Mouse (Mus musculus) kidney, embryonic 15.5 days (tissue): ENCODE measurements around the gene Dcaf7. TPM values are rescaled to one million over a fixed set of nuclear protein-coding genes. Genes with fewer than 3 reads are reported as not detected.
A peak's percentile ranks its signal among the peaks of the same experiment; 100 is the strongest.
"Not testable (repeated sequence)": the region's sequence is repeated elsewhere in the genome, so short reads cannot be mapped to it uniquely, and the experiment has no call there.

Experiments used
- ATAC-seq: fragments of 200-750 bp; cut with Nextera tagmentation; replicated peaks from 2 replicates; pipeline ENCODE4 v1.8.0; 2017; ENCODE audit warnings: moderate TSS enrichment; ENCODE audit not compliant: low FRiP score
- H3K27ac ChIP-seq: fragments of 300-500 bp; sonication (generic); 2 replicates; pipeline ENCODE4 v1.5.1; 2015; ENCODE audit warnings: mild to moderate bottlenecking, inconsistent platforms
- H3K27me3 ChIP-seq: fragments of 300-500 bp; sonication (generic); 2 replicates; pipeline ENCODE4 v1.6.1; 2015; ENCODE audit warnings: inconsistent platforms
- H3K36me3 ChIP-seq: fragments of 300-500 bp; sonication (generic); 2 replicates; pipeline ENCODE4 v1.6.1; 2015; ENCODE audit warnings: inconsistent platforms
- H3K4me1 ChIP-seq: fragments of 300-500 bp; sonication (generic); 2 replicates; pipeline ENCODE4 v1.6.1; 2015; ENCODE audit warnings: inconsistent platforms
- H3K4me2 ChIP-seq: fragments of 300-500 bp; sonication (generic); 2 replicates; pipeline ENCODE4 v1.6.1; 2015; ENCODE audit warnings: moderate library complexity, mild to moderate bottlenecking, inconsistent platforms
- H3K4me3 ChIP-seq: fragments of 300-500 bp; sonication (generic); replicated peaks from 2 replicates; pipeline ENCODE4 v1.5.1; 2015; ENCODE audit warnings: mild to moderate bottlenecking, inconsistent platforms
- H3K9ac ChIP-seq: fragments of 300-500 bp; sonication (generic); 2 replicates; pipeline ENCODE4 v1.6.1; 2015; ENCODE audit warnings: mild to moderate bottlenecking, inconsistent platforms
- H3K9me3 ChIP-seq: fragments of 300-500 bp; sonication (generic); replicated peaks from 2 replicates; pipeline ENCODE4 v1.6.1; 2016; ENCODE audit warnings: inconsistent platforms
- WGBS: fragments of 180-500 bp; shearing (Covaris S2); methylation state at CpG from one replicate; pipeline ENCODE4 v1.1.7; 2015; ENCODE audit warnings: mixed read lengths; 5-methylcytosine and 5-hydroxymethylcytosine counted together
- polyA plus RNA-seq: library from polyadenylated mRNA; unstranded; fragments of >200 nt; fragmentation: Nextera tagmentation; extraction: Ambion mirVana; gene quantifications from 2 replicates; pipeline ENCODE4 v1.2.1, GENCODE M21; 2015

Dcaf7 gene
- polyA plus RNA-seq, 1 experiment from 2014 or later, result 67.4 TPM

DNA sequence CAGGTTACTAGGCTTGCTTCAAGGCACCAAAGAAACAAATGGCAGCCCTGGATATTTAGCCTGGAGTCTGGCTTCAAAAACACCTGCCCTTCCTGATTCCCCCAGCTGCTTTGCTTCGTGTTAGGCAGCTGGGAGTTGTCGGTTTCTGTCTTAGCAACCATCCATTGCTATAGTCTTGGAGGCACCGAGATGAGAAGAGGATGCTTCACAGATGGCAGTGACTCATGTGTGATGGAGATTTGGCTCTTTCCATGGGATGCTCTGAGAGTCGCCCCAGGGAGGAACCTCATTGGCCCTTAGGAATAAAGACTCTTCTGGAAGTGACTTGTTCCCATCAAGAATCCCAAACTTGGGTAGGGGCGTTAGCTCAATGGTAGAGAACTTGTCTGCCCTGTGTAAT is 20.2 kb upstream of the Dcaf7 start:
- H3K4me1 ChIP-seq, result peaks cover 14% of the 10 kb centered on the region
- H3K4me3 ChIP-seq, result no peak overlapping the region
- H3K27ac ChIP-seq, result no peak overlapping the region
- no peaks in the 10 kb centered on the region for H3K9me3 ChIP-seq
- H3K9ac ChIP-seq, result no peak overlapping the region
- H3K36me3 ChIP-seq, result no peaks in the 10 kb centered on the region
- 83% methylated on average over 5 of the region's 5 CpGs for WGBS
- ATAC-seq, result no peak
- H3K27me3 ChIP-seq, result peaks cover 30% of the 10 kb centered on the region
- H3K4me2 ChIP-seq, result no peak overlapping the region

DNA sequence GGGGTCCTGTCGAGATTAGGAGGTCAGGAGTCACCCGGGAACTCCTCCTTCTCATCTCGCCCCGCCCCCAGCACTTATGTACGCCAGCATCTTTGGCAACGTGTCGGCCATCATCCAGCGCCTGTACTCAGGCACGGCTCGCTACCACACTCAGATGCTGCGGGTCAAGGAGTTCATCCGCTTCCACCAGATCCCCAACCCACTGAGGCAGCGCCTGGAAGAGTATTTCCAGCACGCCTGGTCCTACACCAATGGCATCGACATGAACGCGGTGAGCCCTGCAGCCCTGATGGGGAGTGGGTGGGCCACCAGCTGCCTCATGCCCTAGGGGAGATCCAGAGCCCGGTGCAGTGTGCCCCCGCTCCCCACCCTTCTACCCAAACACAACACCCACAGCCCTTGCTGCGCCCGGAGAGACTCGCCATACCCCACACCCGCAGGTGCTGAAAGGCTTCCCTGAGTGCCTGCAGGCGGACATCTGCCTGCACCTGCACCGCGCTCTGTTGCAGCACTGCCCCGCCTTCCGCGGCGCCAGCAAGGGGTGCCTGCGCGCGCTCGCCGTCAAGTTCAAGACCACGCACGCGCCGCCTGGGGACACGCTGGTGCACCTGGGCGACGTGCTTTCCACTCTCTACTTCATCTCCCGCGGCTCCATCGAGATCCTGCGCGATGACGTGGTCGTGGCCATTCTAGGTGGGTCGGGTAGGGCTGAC is 16.5 kb upstream of the Dcaf7 start:
- H3K27me3 ChIP-seq, result peaks cover 29% of the 10 kb centered on the region
- peaks cover 10% of the 10 kb centered on the region for H3K4me1 ChIP-seq
- 0 out of 2 replicates have a peak, but pooled peaks have one; percentile 22 for ATAC-seq
- H3K4me3 ChIP-seq, result peak overlapping the region; percentile 42
- H3K36me3 ChIP-seq, result no peaks in the 10 kb centered on the region
- H3K9me3 ChIP-seq, result no peaks in the 10 kb centered on the region
- no peak overlapping the region for H3K9ac ChIP-seq
- under 1% methylated on average over 50 of the region's 50 CpGs for WGBS
- H3K4me2 ChIP-seq, result peak overlapping the region; percentile 75
- H3K27ac ChIP-seq, result no peak overlapping the region

DNA sequence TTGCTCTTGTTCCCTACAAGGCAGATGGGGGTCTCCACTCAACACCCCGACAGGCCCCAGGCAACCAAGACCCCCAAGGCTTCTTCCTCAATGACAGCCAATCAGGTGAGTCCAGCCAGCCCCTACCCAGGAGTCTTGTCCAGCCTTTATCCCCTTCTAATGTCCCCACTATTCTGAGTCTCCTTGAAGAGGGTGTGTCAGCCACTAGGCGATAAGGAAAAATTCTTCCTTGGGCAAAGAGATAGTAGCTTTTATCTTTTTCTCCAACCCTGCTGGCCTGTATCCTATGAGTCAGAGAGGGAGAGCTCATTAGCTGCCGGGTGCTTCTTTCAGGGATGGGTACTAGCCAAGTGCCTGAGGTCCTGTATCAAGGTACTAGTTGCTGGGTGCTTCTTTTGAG is 10.9 kb upstream of the Dcaf7 start:
- no peak for ATAC-seq
- Histone ChIP-seq H3K4me3 (no peak overlapping the region), H3K9ac (no peak overlapping the region), H3K4me1 (no peaks in the 10 kb centered on the region), H3K27ac (no peak overlapping the region), H3K27me3 (peaks cover 13% of the 10 kb centered on the region), H3K9me3 (no peaks in the 10 kb centered on the region), H3K4me2 (no peak overlapping the region), H3K36me3 (no peaks in the 10 kb centered on the region)
- 87% methylated on average over 3 of the region's 3 CpGs for WGBS

DNA sequence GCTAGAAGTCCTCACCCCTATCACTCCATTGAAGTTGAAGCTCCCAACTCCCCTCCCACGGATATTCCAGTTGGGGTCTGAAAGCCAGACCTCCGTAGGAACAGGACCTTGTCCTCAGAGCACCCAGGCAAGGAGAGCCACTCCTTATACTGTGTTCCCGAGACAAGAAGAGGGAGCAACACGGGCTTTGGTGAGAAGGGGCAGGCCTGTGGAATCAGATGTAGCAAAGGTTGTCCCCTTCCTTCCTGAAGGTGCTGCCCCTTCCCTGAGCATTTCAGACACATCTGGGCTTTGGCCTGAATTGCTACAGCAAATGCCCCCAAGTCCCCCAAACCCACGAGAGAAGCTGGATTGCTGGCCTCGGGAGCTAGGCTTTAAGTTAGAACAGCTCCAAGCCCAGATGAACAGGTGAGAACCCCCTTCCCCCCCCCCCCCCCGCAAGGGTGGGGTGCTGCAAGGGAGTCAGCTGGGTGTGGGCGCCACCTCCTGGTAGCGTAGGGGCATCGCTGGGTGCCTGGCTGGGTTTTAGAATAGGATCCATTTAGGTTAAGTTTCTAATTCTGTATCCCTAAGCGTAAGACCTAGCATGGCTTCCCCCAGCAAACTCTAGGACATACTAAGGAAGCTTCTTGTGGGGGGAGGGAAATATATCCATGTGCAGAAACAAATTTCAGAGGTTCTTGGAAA is 10.1 kb upstream of the Dcaf7 start:
- H3K4me3 ChIP-seq, result no peak overlapping the region
- H3K27me3 ChIP-seq, result peaks cover 5% of the 10 kb centered on the region
- WGBS, result 31% methylated on average over 11 of the region's 11 CpGs

DNA sequence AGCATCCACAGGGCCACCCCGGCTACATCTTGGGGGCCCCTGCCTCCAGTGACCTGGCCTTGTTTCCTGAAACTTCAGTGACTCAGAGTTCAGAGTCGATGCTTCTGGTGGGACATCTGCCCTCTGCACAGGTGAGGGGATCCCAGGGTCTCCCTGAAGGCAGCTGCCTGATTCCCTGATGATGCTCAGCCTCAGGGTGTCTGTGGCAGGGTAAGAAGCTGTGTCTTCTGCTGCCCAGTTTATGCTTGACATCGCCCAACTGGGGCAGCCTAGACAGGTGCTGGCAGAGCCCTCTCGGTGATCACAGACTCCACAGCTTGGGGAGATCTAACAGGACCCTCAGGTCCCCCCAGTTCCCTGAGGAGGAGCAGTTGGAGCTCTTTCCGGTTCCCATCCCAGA is 9.1 kb upstream of the Dcaf7 start:
- Histone ChIP-seq H3K4me2 (no peak overlapping the region), H3K4me1 (no peaks in the 10 kb centered on the region), H3K27ac (no peak overlapping the region), H3K36me3 (no peaks in the 10 kb centered on the region), H3K27me3 (no peaks in the 10 kb centered on the region), H3K9me3 (no peaks in the 10 kb centered on the region), H3K9ac (no peak overlapping the region), H3K4me3 (no peak overlapping the region)
- 85% methylated on average over 5 of the region's 5 CpGs for WGBS
- ATAC-seq, result no peak

More for the DNA sequence above, 10.1 kb upstream of the Dcaf7 start:
- Histone ChIP-seq H3K9me3 (no peaks in the 10 kb centered on the region), H3K36me3 (no peaks in the 10 kb centered on the region), H3K4me2 (no peak overlapping the region), H3K4me1 (no peaks in the 10 kb centered on the region), H3K9ac (no peak overlapping the region), H3K27ac (no peak overlapping the region)
- 0 out of 2 replicates have a peak, but pooled peaks have one; percentile 29 for ATAC-seq

DNA sequence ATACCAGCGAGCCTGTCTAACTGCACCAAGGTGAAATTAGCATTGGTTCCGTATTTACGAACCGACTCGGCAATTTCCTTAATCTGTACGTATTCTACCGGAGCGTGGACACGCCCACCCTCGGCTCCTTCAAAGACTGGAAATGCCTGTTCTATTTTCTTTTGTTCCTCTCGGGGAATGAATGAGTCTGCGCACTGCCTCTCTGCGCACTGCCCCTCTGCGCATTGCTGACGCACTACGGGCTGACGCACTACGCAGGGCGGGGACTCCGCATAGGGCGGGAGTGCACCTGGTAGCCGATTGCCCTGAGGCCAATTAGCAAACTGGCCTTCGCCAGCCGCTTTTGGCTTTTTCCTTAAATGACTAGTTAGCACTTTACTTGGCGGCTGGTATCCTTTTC is 4.6 kb upstream of the Dcaf7 start:
- peak overlapping the region; percentile 41 for H3K4me2 ChIP-seq
- peak overlapping the region; percentile 43 for H3K4me3 ChIP-seq
- H3K36me3 ChIP-seq, ATAC-seq, H3K27me3 ChIP-seq, H3K9ac ChIP-seq, H3K9me3 ChIP-seq: not testable (repeated sequence)
- H3K4me1 ChIP-seq, result peaks cover 14% of the 10 kb centered on the region
- H3K27ac ChIP-seq, result 0 out of 2 replicates have a peak overlapping the region, but pooled peaks have one; percentile 58
- WGBS, result 29% methylated on average over 15 of the region's 25 CpGs

DNA sequence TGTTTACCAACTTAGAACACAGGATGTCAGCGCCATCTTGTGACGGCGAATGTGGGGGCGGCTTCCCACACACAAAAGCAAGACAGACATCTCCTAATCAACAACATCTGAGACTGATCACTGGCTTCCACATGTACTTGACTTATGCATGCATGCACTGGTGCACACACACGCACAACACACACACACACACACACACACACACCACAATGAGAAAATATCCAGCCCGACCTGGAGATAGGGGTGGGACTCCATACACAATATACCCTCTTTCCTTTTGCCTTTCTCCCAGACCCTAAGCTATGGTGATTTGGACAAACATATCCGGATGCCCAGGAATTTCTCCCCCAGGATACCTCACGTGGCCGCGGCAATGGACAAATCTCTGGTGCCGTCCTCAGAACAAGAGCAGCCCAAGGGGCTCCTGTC is 3.2 kb upstream of the Dcaf7 start:
- Histone ChIP-seq H3K4me2 (peak overlapping the region; percentile 48), H3K9me3 (no peaks in the 10 kb centered on the region), H3K4me1 (peaks cover 26% of the 10 kb centered on the region), H3K4me3 (peak overlapping the region; percentile 18), H3K27ac (peak overlapping the region; percentile 82), H3K36me3 (no peaks in the 10 kb centered on the region), H3K27me3 (no peaks in the 10 kb centered on the region), H3K9ac (no peak overlapping the region; the same call in 1 of the 2 replicates)
- WGBS, result 30% methylated on average over 11 of the region's 11 CpGs
- no peak; the same call in 1 of the 2 replicates for ATAC-seq

DNA sequence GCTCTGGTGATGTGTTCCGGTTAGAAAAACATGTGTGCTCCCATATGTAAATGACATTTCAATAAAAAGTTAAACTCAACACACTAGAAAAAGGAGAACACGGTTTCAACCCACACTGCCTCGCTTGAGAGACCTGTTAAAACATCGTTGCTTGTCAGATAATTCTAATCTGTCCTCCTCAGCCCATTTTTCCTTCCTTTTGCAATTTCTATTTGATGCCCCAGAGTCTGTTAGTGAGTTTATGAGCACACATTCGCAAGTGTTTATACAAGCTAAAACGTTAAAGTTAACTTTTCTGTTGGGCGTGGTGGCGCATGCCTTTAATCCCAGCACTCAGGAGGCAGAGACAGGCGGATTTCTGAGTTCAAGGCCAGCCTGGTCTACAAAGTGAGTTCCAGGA is 1.7 kb upstream of the Dcaf7 start:
- Histone ChIP-seq H3K9ac (no peak overlapping the region), H3K27ac (no peak overlapping the region), H3K36me3 (0 out of 2 replicates have a peak, but pooled peaks cover 11% of the 10 kb centered on the region), H3K27me3 (no peaks in the 10 kb centered on the region), H3K4me1 (peaks cover 35% of the 10 kb centered on the region), H3K9me3 (no peaks in the 10 kb centered on the region), H3K4me2 (no peak overlapping the region), H3K4me3 (no peak overlapping the region)
- WGBS, result 87% methylated on average over 9 of the region's 9 CpGs
- no peak for ATAC-seq

DNA sequence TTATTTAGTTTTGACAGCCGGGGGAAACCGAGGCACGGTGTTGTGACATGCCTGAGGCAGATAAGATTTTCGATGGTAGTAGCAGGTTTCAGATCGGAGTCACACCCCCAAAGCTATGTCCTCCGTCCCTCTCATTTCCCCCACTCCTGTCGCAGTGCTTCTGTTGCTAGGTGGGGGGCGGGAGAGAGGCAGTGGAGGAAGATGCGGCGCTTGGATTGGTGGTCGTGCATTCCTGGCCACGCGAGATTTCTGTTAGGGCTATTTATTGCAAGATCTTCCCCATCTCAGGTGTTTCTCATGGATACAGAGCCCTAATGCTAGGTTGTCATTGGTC is 713 bp downstream of the Dcaf7 start:
- Histone ChIP-seq H3K36me3 (0 out of 2 replicates have a peak, but pooled peaks cover 11% of the 10 kb centered on the region), H3K27ac (peak overlapping the region; percentile 96), H3K9me3 (no peaks in the 10 kb centered on the region), H3K4me2 (peak overlapping the region; percentile 88), H3K9ac (peak overlapping the region; percentile 92), H3K4me1 (peaks cover 35% of the 10 kb centered on the region), H3K27me3 (no peaks in the 10 kb centered on the region), H3K4me3 (peak overlapping the region; percentile 97)
- WGBS, result under 1% methylated on average over 13 of the region's 13 CpGs
- no peak for ATAC-seq

DNA sequence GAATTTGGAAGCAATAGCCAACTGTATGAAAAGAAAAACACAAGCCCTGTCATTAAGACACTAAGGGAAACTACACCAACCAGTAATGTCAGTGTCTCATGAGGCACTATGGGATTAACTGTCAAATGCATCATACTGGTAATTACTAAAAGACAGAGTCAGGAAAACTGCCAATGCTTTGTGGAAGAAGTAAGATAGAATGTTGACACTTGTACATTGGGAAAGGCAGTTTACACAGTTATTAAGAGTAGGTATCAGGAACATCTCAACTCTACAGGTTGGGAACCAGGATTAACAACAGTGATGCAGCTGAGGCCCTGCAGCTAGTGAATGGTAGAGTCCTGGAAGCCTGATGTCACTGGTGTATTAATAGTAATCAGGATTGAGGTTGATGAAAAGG is 7.7 kb downstream of the Dcaf7 start:
- H3K27me3 ChIP-seq, result no peaks in the 10 kb centered on the region
- H3K9ac ChIP-seq, result no peak overlapping the region
- no peak overlapping the region for H3K4me3 ChIP-seq
- H3K27ac ChIP-seq, result no peak overlapping the region
- H3K9me3 ChIP-seq, result no peaks in the 10 kb centered on the region
- H3K36me3 ChIP-seq, result peaks cover 38% of the 10 kb centered on the region
- peaks cover 2% of the 10 kb centered on the region; the same call in 1 of the 2 replicates for H3K4me1 ChIP-seq
- ATAC-seq, result no peak
- no peak overlapping the region for H3K4me2 ChIP-seq

DNA sequence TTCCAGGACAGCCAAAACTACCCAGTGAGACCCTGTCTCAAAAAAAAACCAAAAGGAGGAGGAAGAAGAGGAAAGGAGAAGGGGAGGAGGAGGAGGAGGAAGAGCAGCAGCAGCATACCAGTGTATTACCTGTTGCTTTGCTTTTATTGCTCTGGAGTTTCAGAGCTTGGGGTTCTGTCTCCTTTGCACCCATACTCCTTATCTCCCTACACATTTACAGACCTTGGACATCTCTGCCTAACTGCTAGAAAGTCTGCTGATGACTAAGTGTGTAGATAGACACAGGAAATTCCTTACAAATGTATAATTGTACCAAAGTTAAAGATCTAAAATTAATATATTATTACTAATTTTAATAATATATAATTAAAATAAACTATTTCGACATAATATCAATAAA is 8.6 kb downstream of the Dcaf7 start:
- no peaks in the 10 kb centered on the region for H3K9me3 ChIP-seq
- ATAC-seq, result no peak
- no peak overlapping the region for H3K4me2 ChIP-seq
- peaks cover 43% of the 10 kb centered on the region for H3K36me3 ChIP-seq
- no peak overlapping the region for H3K27ac ChIP-seq
- WGBS, result 96% methylated on average over 1 of the region's 1 CpGs
- H3K4me3 ChIP-seq, result no peak overlapping the region
- no peaks in the 10 kb centered on the region for H3K4me1 ChIP-seq
- no peaks in the 10 kb centered on the region for H3K27me3 ChIP-seq
- H3K9ac ChIP-seq, result no peak overlapping the region

DNA sequence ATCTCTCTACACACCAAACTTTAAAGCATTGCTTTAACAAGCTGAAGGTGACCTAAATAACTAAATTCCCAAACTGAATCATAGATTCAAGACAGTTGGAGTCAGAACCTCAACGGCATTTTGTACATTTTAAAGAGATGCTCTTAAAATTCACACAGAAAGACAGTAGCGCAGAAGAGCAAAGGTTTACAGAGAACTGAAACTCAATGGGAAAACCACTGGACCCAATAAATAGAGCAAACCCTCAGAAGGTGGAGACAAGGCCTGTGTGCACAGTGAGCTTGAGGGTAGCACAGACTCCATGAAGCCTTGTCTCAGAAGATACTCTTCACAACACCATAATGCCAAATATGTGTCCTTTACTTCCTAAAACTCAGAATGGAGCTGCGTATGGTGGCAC is 9.1 kb downstream of the Dcaf7 start:
- Histone ChIP-seq H3K4me2 (no peak overlapping the region), H3K27ac (no peak overlapping the region), H3K27me3 (no peaks in the 10 kb centered on the region), H3K36me3 (peaks cover 48% of the 10 kb centered on the region), H3K9me3 (no peaks in the 10 kb centered on the region), H3K9ac (no peak overlapping the region), H3K4me1 (no peaks in the 10 kb centered on the region), H3K4me3 (no peak overlapping the region)
- 96% methylated on average over 3 of the region's 3 CpGs for WGBS
- no peak for ATAC-seq
